Mouse (Mus musculus) kidney, embryonic 14.5 days (tissue): ENCODE measurements around the gene Mipep. TPM values are rescaled to one million over a fixed set of nuclear protein-coding genes. Genes with fewer than 3 reads are reported as not detected.

Source experiments
- ATAC-seq: fragments of 200-750 bp; cut with Nextera tagmentation; 2 replicates; pipeline ENCODE4 v1.8.0; 2017; ENCODE audit warnings: moderate number of reproducible peaks, mild to moderate bottlenecking, moderate TSS enrichment, moderate library complexity; ENCODE audit not compliant: low FRiP score, low TSS enrichment
- H3K27ac ChIP-seq: fragments of 300-500 bp; sonication (generic); 2 replicates; pipeline ENCODE4 v1.5.1; 2014; ENCODE audit warnings: low read depth, mild to moderate bottlenecking, low read length, moderate library complexity, mixed read lengths
- H3K27me3 ChIP-seq: fragments of 300-500 bp; sonication (generic); 2 replicates; pipeline ENCODE4 v1.6.1; 2014; ENCODE audit warnings: mild to moderate bottlenecking, low read length; ENCODE audit not compliant: control insufficient read depth, insufficient read depth
- H3K36me3 ChIP-seq: fragments of 300-500 bp; sonication (generic); 2 replicates; pipeline ENCODE4 v1.6.1; 2014; ENCODE audit warnings: low read length, mixed read lengths; ENCODE audit not compliant: control insufficient read depth, insufficient read depth
- H3K4me1 ChIP-seq: fragments of 300-500 bp; sonication (generic); 2 replicates; pipeline ENCODE4 v1.6.1; 2014; ENCODE audit warnings: low read length, mixed read lengths; ENCODE audit not compliant: control insufficient read depth, insufficient read depth
- H3K4me2 ChIP-seq: fragments of 300-500 bp; sonication (generic); replicated peaks from 2 replicates; pipeline ENCODE4 v1.6.1; 2014; ENCODE audit warnings: low read depth, mild to moderate bottlenecking, low read length
- H3K4me3 ChIP-seq: fragments of 300-500 bp; sonication (generic); 2 replicates; pipeline ENCODE4 v1.5.1; 2014; ENCODE audit warnings: mild to moderate bottlenecking, low read length
- H3K9ac ChIP-seq: fragments of 300-500 bp; sonication (generic); 2 replicates; pipeline ENCODE4 v1.6.1; 2014; ENCODE audit warnings: low read depth, mild to moderate bottlenecking, low read length, moderate library complexity
- H3K9me3 ChIP-seq: fragments of 300-500 bp; sonication (generic); 2 replicates; pipeline ENCODE4 v1.6.1; 2016; ENCODE audit warnings: low read length; ENCODE audit not compliant: control insufficient read depth
- WGBS: fragments of 180-500 bp; shearing (Covaris S2); extraction: QIAGEN DNeasy Blood & Tissue Kit; methylation state at CpG from one replicate; pipeline ENCODE4 v1.1.7; 2014; 5-methylcytosine and 5-hydroxymethylcytosine counted together
- polyA plus RNA-seq: library from polyadenylated mRNA; unstranded; fragments of >200 nt; fragmentation: Nextera tagmentation; extraction: Ambion mirVana; gene quantifications from 2 replicates; pipeline ENCODE4 v1.2.1, GENCODE M21; 2014

Gene Mipep
- polyA plus RNA-seq, 1 experiment from 2014 or later: 26.5 TPM

DNA sequence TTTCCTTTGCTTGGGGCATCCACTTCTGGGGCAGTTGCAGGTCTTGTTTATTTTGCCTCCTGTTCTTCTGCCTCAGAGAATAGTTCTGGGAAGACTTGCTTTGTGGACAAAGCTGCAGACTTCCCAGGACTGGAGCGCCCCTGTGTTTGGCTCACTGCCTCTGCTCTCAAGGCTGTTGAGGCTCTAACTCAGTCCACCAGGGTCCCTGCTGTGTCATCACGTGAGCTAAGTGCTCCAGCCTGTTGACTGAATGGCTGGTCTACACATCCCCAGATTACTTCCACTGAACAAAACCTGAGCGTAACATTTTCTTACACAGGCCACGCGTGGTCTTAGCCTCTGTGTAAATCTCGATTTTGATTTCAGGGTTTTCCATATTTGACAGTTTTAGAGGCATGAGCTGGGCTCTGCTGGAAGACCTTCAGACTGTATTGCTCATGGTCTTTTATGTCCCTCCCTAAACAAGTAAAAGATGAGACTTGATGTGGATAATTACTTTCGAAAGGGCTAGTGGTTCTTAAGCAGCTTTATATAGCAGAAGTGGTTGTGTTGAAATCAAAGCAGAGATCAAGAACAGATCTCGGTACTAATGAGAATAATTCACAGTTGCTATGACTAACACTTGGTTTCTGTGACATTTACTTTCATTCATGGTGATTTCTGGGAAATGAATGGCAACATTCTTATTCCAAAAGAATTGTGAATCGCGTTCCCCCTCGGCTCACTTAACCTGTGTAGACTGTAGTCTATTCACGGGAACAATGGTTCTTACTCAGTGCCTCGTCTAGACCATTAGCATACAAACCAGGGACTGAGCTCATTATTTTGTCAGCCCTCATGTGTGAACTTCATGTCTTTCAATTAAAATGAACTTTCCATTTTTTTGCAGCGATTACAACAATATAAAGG, 31.2 kb upstream of the Mipep start:
- Histone ChIP-seq H3K4me3 (no peak overlapping the region), H3K9ac (no peak overlapping the region), H3K9me3 (no peaks in the 10 kb centered on the region), H3K4me2 (no peak overlapping the region), H3K36me3 (peaks cover 59% of the 10 kb centered on the region), H3K4me1 (no peaks in the 10 kb centered on the region), H3K27ac (no peak overlapping the region), H3K27me3 (no peaks in the 10 kb centered on the region)
- WGBS: 88% methylated on average over 14 of the region's 14 CpGs
- ATAC-seq: no peak

DNA sequence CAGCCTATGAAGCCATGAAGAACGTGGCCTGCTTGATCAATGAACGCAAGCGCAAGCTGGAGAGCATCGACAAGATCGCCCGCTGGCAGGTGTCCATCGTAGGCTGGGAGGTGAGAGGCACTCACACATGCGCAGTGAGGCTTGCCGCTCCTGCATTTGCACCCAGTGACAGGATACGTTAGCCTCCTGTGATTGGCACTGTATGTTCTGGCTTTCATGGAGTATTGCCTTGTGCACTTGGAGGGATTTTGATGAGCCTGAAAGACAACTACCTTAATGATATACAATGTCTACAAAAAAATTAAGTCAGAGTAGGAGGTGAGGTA, 30.6 kb upstream of the Mipep start:
- no peaks in the 10 kb centered on the region for H3K4me1 ChIP-seq
- WGBS: 98% methylated on average over 10 of the region's 10 CpGs
- no peak overlapping the region for H3K4me3 ChIP-seq
- H3K27ac ChIP-seq: no peak overlapping the region
- ATAC-seq: no peak
- no peaks in the 10 kb centered on the region for H3K27me3 ChIP-seq
- H3K36me3 ChIP-seq: peaks cover 60% of the 10 kb centered on the region
- no peaks in the 10 kb centered on the region for H3K9me3 ChIP-seq
- no peak overlapping the region for H3K4me2 ChIP-seq
- H3K9ac ChIP-seq: no peak overlapping the region

DNA sequence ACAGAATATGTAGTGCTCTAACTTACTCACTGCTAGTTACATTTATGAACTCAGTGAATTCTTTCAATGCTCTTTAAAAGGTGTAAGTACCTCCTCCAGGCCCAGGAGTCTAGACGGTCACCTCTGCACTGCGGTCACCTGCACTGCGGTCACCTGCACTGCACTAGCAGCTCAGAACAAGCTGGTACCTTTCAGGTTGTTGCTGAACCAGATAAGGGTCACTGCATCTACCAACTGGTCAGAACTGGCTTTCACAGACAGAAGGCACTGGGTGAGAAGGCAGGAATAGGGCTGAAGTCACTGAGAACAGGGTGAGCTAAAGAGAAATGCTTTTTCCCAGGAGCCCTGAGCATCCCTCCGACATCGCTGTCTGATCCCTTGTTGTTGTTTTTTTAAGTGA, 29.7 kb upstream of the Mipep start:
- Histone ChIP-seq H3K27me3 (no peaks in the 10 kb centered on the region), H3K9me3 (no peaks in the 10 kb centered on the region), H3K4me1 (no peaks in the 10 kb centered on the region), H3K4me2 (no peak overlapping the region), H3K36me3 (peaks cover 60% of the 10 kb centered on the region), H3K27ac (no peak overlapping the region), H3K9ac (no peak overlapping the region), H3K4me3 (no peak overlapping the region)
- no peak for ATAC-seq
- 93% methylated on average over 5 of the region's 5 CpGs for whole genome bisulfite sequencing

DNA sequence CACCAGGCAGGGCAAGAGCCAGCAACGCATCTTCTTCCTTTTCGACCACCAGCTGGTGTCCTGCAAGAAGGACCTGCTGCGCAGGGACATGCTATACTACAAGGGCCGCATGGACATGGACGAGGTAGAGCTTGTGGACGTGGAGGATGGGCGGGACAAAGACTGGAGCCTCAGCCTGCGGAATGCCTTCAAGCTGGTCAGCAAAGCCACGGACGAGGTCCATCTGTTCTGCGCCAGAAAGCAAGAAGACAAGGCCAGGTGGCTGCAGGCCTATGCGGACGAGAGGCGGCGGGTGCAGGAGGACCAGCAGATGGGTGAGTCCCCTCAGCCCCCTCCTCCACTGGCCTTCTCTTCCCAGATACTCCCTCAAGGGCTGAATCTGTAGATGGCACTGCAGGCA, 28.1 kb upstream of the Mipep start:
- H3K4me3 ChIP-seq: no peak overlapping the region
- 81% methylated on average over 15 of the region's 15 CpGs for WGBS

DNA sequence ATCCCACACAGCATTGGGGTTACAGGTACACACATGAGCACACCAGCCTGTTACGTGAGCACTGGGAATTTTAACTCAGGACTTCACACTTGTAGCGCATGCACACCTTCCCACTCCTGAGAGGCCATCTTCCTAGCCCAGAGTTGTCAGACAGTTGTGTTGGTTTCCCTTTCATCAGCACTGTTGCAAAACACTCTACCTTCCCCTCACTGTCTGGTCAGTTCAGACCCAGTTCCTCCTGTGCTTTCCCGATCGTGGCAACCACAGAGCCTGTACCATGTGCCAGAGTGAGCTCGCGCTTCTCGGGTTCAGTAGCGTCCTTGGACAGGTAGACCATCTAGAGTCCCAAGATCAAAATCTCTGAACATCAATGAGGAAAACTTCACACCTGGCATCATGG, 27.1 kb upstream of the Mipep start:
- no peak overlapping the region for H3K9ac ChIP-seq
- H3K36me3 ChIP-seq: peaks cover 57% of the 10 kb centered on the region

More for the DNA sequence above, 28.1 kb upstream of the Mipep start:
- H3K4me1 ChIP-seq: no peaks in the 10 kb centered on the region
- 0 out of 2 replicates have a peak, but pooled peaks have one; percentile 24 for ATAC-seq
- no peaks in the 10 kb centered on the region for H3K27me3 ChIP-seq
- H3K9me3 ChIP-seq: no peaks in the 10 kb centered on the region
- H3K4me2 ChIP-seq: no peak overlapping the region
- no peak overlapping the region for H3K9ac ChIP-seq
- no peak overlapping the region for H3K27ac ChIP-seq
- H3K36me3 ChIP-seq: peaks cover 53% of the 10 kb centered on the region

DNA sequence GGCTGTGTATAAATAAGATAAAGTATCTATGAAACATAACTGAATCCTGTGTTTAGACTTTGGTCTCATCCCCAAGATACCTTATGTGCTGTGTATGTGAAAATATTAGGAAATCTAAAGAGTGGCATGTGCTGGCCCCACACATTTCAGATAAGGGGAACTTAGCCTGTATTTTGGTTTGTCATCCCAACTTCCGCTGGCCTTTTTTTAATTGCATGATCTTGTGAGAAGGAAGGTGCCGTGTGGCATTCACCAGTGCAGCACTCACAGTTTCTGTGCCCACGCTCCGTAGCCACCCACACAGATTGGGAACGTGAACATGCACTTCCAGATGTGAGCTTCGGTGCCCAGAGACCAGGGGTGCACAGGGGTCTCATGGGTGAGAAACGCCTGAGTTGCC, 26.7 kb upstream of the Mipep start:
- 93% methylated on average over 7 of the region's 7 CpGs for WGBS
- Histone ChIP-seq H3K9me3 (no peaks in the 10 kb centered on the region), H3K27me3 (no peaks in the 10 kb centered on the region), H3K4me2 (no peak overlapping the region), H3K4me1 (no peaks in the 10 kb centered on the region), H3K4me3 (no peak overlapping the region), H3K9ac (no peak overlapping the region), H3K27ac (no peak overlapping the region), H3K36me3 (peaks cover 57% of the 10 kb centered on the region)
- ATAC-seq: no peak

More for the DNA sequence above, 27.1 kb upstream of the Mipep start:
- ATAC-seq: no peak
- Histone ChIP-seq H3K27me3 (no peaks in the 10 kb centered on the region), H3K4me3 (no peak overlapping the region), H3K4me1 (no peaks in the 10 kb centered on the region), H3K4me2 (no peak overlapping the region), H3K9me3 (no peaks in the 10 kb centered on the region), H3K27ac (no peak overlapping the region)
- 97% methylated on average over 8 of the region's 8 CpGs for WGBS

DNA sequence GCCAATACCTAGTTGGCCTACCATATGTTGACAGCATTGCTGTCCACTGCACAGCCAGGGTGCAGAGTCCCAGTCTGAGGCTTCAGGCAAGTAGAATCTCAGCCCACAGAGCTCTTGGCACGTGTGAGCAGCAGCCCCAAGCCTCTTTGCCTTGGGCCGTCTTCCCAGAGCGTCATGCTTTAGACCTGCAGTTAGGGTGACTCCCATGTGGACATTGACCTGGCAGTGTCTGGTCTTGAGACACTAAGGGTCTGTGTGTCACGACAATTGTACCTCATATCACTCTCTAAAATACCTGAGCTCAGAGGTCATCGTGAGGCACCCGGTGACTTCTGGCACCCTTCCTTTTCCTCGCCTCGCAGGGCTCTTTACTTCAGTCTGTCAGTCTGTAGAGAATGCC, 25.3 kb upstream of the Mipep start:
- no peak for ATAC-seq
- Histone ChIP-seq H3K4me2 (no peak overlapping the region), H3K27ac (no peak overlapping the region), H3K27me3 (no peaks in the 10 kb centered on the region), H3K9me3 (no peaks in the 10 kb centered on the region), H3K4me3 (no peak overlapping the region), H3K9ac (no peak overlapping the region), H3K36me3 (peaks cover 47% of the 10 kb centered on the region), H3K4me1 (0 out of 2 replicates have a peak, but pooled peaks cover 3% of the 10 kb centered on the region)
- WGBS: 94% methylated on average over 8 of the region's 8 CpGs

DNA sequence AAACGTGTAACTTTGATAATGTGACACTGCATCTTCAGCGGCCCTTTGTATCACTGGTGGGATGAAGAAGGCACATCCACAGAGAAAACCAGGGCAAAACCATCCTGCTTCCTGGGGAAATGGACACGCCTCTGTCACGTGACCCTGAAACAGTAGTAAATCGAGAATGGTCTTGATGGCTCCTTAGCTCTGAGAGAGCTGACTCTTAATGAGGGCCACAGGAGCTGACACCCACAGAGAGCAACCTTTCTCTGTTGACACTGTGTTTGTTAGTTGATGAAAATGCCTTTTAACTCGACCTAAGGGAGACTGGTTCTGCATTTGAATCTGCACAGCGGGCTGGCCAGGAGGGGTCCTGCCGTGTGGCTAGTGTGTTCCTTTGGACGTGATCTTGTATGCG, 22.6 kb upstream of the Mipep start:
- Histone ChIP-seq H3K4me1 (0 out of 2 replicates have a peak, but pooled peaks cover 3% of the 10 kb centered on the region), H3K27me3 (no peaks in the 10 kb centered on the region), H3K9me3 (no peaks in the 10 kb centered on the region), H3K4me2 (no peak overlapping the region), H3K27ac (no peak overlapping the region), H3K9ac (no peak overlapping the region), H3K4me3 (no peak overlapping the region), H3K36me3 (peaks cover 27% of the 10 kb centered on the region)
- 77% methylated on average over 10 of the region's 10 CpGs for WGBS
- no peak for ATAC-seq

DNA sequence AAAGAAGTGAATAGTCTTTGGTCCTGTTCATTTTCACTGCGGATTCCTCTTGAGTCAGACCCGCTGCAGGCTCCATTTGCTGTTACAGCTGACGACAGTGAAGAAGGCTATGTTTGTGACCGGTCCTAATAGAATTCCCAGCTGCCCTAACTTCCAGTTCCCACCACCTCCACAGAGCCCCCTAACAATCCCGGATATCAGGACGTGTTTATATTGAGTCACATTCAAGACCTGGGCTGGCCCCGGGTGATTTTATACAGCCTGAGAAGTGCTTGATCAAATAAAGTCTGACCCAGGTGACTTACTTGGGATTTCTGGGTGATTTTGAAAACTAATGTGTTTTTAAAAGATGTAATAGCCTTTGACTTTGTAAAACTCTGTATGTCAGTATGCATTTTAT, 21.6 kb upstream of the Mipep start:
- WGBS: 57% methylated on average over 7 of the region's 7 CpGs
- no peak overlapping the region for H3K4me2 ChIP-seq
- H3K36me3 ChIP-seq: peaks cover 21% of the 10 kb centered on the region
- H3K4me1 ChIP-seq: 0 out of 2 replicates have a peak, but pooled peaks cover 3% of the 10 kb centered on the region
- no peak overlapping the region for H3K9ac ChIP-seq
- H3K27ac ChIP-seq: no peak overlapping the region
- ATAC-seq: no peak
- no peak overlapping the region for H3K4me3 ChIP-seq
- no peaks in the 10 kb centered on the region for H3K9me3 ChIP-seq
- no peaks in the 10 kb centered on the region for H3K27me3 ChIP-seq
